ENCODE assay signal across 8 mouse cellular contexts in the genomic region with DNA sequence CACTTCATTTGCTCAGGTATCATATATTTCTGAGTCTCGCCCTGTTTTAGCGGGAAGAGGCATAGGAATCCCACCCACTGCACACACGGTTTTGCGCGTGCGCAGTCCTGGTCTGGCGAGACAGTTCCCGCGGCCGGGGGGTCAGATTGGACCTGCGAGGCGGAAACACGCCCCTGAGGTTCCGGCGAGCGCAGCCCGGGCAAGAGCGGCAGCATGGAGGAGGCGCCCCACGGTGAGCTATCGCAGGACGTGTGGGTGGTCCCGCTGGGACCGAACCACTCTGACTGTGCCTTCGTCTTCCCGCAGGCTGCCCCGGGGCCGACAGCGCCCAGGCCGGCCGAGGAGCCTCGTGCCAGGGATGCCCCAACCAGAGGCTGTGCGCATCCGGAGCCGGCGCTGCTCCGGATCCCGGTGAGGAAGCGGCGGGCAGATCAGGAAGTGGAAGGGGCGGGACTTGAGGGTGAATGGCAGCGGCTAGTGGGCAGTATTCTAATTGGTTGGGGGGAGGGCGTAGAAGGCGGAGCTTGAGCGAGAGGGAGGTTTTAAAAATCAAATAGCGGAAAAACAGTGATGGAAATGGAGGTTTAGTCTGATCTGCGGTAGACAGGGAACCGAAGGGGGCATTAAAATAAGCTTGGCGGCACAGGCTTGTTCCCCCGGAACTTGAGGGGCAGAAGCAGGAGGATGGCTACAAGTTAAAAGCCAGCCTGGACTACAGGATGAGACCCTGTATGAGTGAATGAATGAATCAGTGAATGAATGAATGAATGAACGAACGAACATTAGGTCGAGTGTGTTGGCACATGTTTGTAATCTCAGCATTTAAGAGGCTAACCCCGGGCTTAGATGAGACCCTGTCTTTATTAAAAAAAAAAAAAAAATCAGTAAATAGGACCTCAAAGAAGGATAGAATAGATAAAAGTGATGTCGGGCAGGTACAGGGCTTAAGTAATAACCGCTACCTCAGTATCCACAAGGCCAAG. TPM values are rescaled to one million over a fixed set of nuclear protein-coding genes. Genes with fewer than 3 reads are reported as not detected.
DNase-seq lines count a peak whose midpoint lies in the region; ATAC-seq and TF ChIP-seq lines count a peak whose summit lies in the region.

A gene (plus strand): TSS at position 185 of the 983 bp plus-strand sequence.

- H3K36me3 ChIP-seq in ES-Bruce4 (ENCODE audit: control insufficient read depth, insufficient read depth, low read length, poor library complexity, severe bottlenecking) = no peaks in the 10 kb centered on the region
- H3K36me3 ChIP-seq in forebrain, embryonic 14.5 days (ENCODE audit: control insufficient read depth, insufficient read depth, low read length) = peaks cover 29% of the 10 kb centered on the region
- H3K36me3 ChIP-seq in neural tube, embryonic 15.5 days = peaks cover 34% of the 10 kb centered on the region

- DNase-seq in forebrain, embryonic 14.5 days (ENCODE audit: low spot score) = peak; percentile 97
- peak; percentile 93 for DNase-seq in heart, postnatal 14 days
- DNase-seq in layer of hippocampus, adult 11-12 months (ENCODE audit: low spot score) = peak; percentile 93
- peak; percentile 94 to 96 for DNase-seq in lung, adult 18-20 months
- DNase-seq in testis, postnatal 14 days (ENCODE audit: low spot score) = peak; percentile 92

- no peak for TF ChIP-seq POLR2A in ES-Bruce4 (IDR thresholded peaks at IDR 0.05; ENCODE audit: insufficient read depth, low read length)

- TF ChIP-seq CTCF in ES-Bruce4 (IDR thresholded peaks at IDR 0.05; ENCODE audit: low read depth, low read length) = no peak

- H3K4me2 ChIP-seq in forebrain, embryonic 14.5 days (ENCODE audit: low read length) = peak within 1 kb of the TSS; percentile 66
- peak within 1 kb of the TSS; percentile 79 for H3K4me2 ChIP-seq in neural tube, embryonic 15.5 days

- ATAC-seq in cerebellum, adult (ENCODE audit: insufficient number of reproducible peaks, low FRiP score, low TSS enrichment) = peak; percentile 95
- peak; percentile 98 for ATAC-seq in forebrain, embryonic 14.5 days
- ATAC-seq in neural tube, embryonic 15.5 days (ENCODE audit: low FRiP score) = peak; percentile 97

- WGBS in forebrain, embryonic 14.5 days = 4% methylated on average over 56 of the region's 56 CpGs
- WGBS in neural tube, embryonic 15.5 days = 3% methylated on average over 55 of the region's 56 CpGs

- TF ChIP-seq EP300 in ES-Bruce4 (IDR thresholded peaks at IDR 0.05; ENCODE audit: insufficient read depth, low read depth, low read length) = 0 out of 2 replicates have a peak, but pooled peaks have one; percentile 32

- H3K27me3 ChIP-seq in ES-Bruce4 (ENCODE audit: control insufficient read depth, insufficient read depth, low read length, poor library complexity, severe bottlenecking) = no peaks in the 10 kb centered on the region
- H3K27me3 ChIP-seq in forebrain, embryonic 14.5 days (replicated peaks; ENCODE audit: control insufficient read depth, insufficient read depth, low read length) = no peaks in the 10 kb centered on the region
- H3K27me3 ChIP-seq in neural tube, embryonic 15.5 days (replicated peaks) = 0 out of 2 replicates have a peak, but pooled peaks cover 3% of the 10 kb centered on the region

- H3K27ac ChIP-seq in ES-Bruce4 (ENCODE audit: insufficient read depth, low read length) = peak within 1 kb of the TSS; percentile 68
- H3K27ac ChIP-seq in forebrain, embryonic 14.5 days (ENCODE audit: low read depth, low read length) = peak within 1 kb of the TSS; percentile 93
- H3K27ac ChIP-seq in neural tube, embryonic 15.5 days (replicated peaks) = peak within 1 kb of the TSS; percentile 98

- intact Hi-C loops in heart, postnatal 14 days (cut with DNase I) = loop anchor here (5.0 kb wide), 1 partner anchor 110 kb away; no protein-coding TSS in a partner anchor

- no peaks in the 10 kb centered on the region for H3K9me3 ChIP-seq in ES-Bruce4 (replicated peaks; ENCODE audit: control insufficient read depth, insufficient read depth, low read length, poor library complexity, severe bottlenecking)
- H3K9me3 ChIP-seq in forebrain, embryonic 14.5 days (replicated peaks; ENCODE audit: control insufficient read depth, low read length) = no peaks in the 10 kb centered on the region
- no peaks in the 10 kb centered on the region for H3K9me3 ChIP-seq in neural tube, embryonic 15.5 days (replicated peaks)

- peaks cover 2% of the 10 kb centered on the region for H3K4me1 ChIP-seq in ES-Bruce4 (ENCODE audit: control insufficient read depth, insufficient read depth, low read length)
- H3K4me1 ChIP-seq in forebrain, embryonic 14.5 days (ENCODE audit: control insufficient read depth, insufficient read depth, low read length) = peaks cover 8% of the 10 kb centered on the region; the same call in 1 of the 2 replicates
- H3K4me1 ChIP-seq in neural tube, embryonic 15.5 days = peaks cover 17% of the 10 kb centered on the region

- H3K4me3 ChIP-seq in ES-Bruce4 (ENCODE audit: low read depth, low read length) = peak within 1 kb of the TSS; percentile 95
- peak within 1 kb of the TSS; percentile 64 for H3K4me3 ChIP-seq in forebrain, embryonic 14.5 days (ENCODE audit: low read depth, low read length)
- H3K4me3 ChIP-seq in neural tube, embryonic 15.5 days (replicated peaks) = peak within 1 kb of the TSS; percentile 91

- H3K9ac ChIP-seq in ES-Bruce4 (ENCODE audit: low read depth, poor library complexity, severe bottlenecking) = peak within 1 kb of the TSS; percentile 81
- H3K9ac ChIP-seq in forebrain, embryonic 14.5 days (ENCODE audit: low read length) = peak within 1 kb of the TSS; percentile 76
- peak within 1 kb of the TSS; percentile 85 for H3K9ac ChIP-seq in neural tube, embryonic 15.5 days (replicated peaks)

RNA-seq across cellular contexts. Expression of the gene that starts here (rescaled TPM):
- 25.7 and 34.4 TPM in 2 replicates for polyA plus RNA-seq in ES-Bruce4 (2011; ENCODE audit: insufficient read depth, insufficient read length, low read depth, missing spikeins)
- 40.7 and 49.4 TPM in 2 replicates for polyA plus RNA-seq in forebrain, embryonic 14.5 days (2014; fragmentation: Nextera tagmentation; extraction: Ambion mirVana)
- total RNA-seq in heart, postnatal 14 days (2021) = 1 to 10 TPM; 8.5 to 8.7 TPM
- polyA plus RNA-seq in neural tube, embryonic 15.5 days (2015; fragmentation: Nextera tagmentation; extraction: Ambion mirVana) = 49.8 and 55.7 TPM in 2 replicates

Comparison
In these comparisons a context has a peak if more than half of its experiments do, and no peak if none do; other contexts are left out.
1. Peak in every context shown above with its lines: DNase-seq, ATAC-seq, H3K4me3 ChIP-seq and H3K27ac ChIP-seq.